Comparison of ENCODE assay signal across 25 mouse cellular contexts in genomic region chr9:59407271-59407670, GRCm38 (mm10).
"Had no signal": no experiment of that assay in that cellular context is flagged by ENCODE, and none has a peak within 500 bp of the region (broad histone marks: within the 10 kb centered on the region; RNA-seq: fewer than 3 reads in every experiment).

No protein-coding gene starts in this region.

- H3K27me3 ChIP-seq: heart, embryonic 12.5 days; hindbrain, embryonic 12.5 days; intestine, embryonic 15.5 days; limb, embryonic 13.5 days; limb, embryonic 15.5 days; liver, embryonic 12.5 days had no signal

- H3K4me3 ChIP-seq: heart, embryonic 10.5 days; heart, embryonic 12.5 days; hindbrain, embryonic 10.5 days; hindbrain, embryonic 12.5 days; intestine, embryonic 15.5 days; layer of hippocampus, adult 2 months; left cerebral cortex, adult 2 months; limb, embryonic 13.5 days; limb, embryonic 15.5 days; liver, embryonic 12.5 days had no signal

- H3K9me3 ChIP-seq: heart, embryonic 10.5 days; heart, embryonic 12.5 days; hindbrain, embryonic 10.5 days; hindbrain, embryonic 12.5 days; intestine, embryonic 15.5 days; limb, embryonic 13.5 days; limb, embryonic 15.5 days; liver, embryonic 12.5 days had no signal

- ATAC-seq: hindbrain, embryonic 16.5 days; inflammation-experienced regulatory T-cells, adult 6 months; intestine, embryonic 15.5 days; intestine, postnatal 0 days; liver, embryonic 12.5 days had no signal

- H3K4me1 ChIP-seq: heart, embryonic 10.5 days; heart, embryonic 12.5 days; hindbrain, embryonic 10.5 days; hindbrain, embryonic 12.5 days; intestine, embryonic 15.5 days; limb, embryonic 15.5 days; liver, embryonic 12.5 days had no signal

- H3K4me2 ChIP-seq: heart, embryonic 12.5 days; hindbrain, embryonic 12.5 days; hindbrain, embryonic 14.5 days; intestine, embryonic 15.5 days; limb, embryonic 13.5 days; limb, embryonic 15.5 days; liver, embryonic 12.5 days had no signal

- H3K27ac ChIP-seq: heart, embryonic 10.5 days; hindbrain, embryonic 10.5 days; hindbrain, embryonic 12.5 days; hindbrain, embryonic 14.5 days; intestine, embryonic 15.5 days; layer of hippocampus, adult 2 months; left cerebral cortex, adult 2 months; limb, embryonic 13.5 days; limb, embryonic 15.5 days; liver, embryonic 12.5 days had no signal

- DNase-seq: gastrocnemius, postnatal 10 days; gastrocnemius, postnatal 25 days; heart, adult 18-20 months; heart, postnatal 10 days; heart, postnatal 4 days; kidney, adult 18-20 months; kidney, adult 8-10 months; kidney, postnatal 10 days; kidney, postnatal 25 days; kidney, postnatal 4 days; left cerebral cortex, postnatal 4 days had no signal

- H3K9ac ChIP-seq: heart, embryonic 12.5 days; hindbrain, embryonic 12.5 days; hindbrain, embryonic 14.5 days; intestine, embryonic 15.5 days; limb, embryonic 13.5 days; limb, embryonic 15.5 days; liver, embryonic 12.5 days had no signal
